Mouse (Mus musculus) urinary bladder, postnatal 4 days (tissue): ENCODE measurements around the gene 1700025C18Rik.

ENCODE experiments used
- DNase-seq, 2 experiments: peaks; one replicate each; pipeline ENCODE4 v3.0.0; 2021 to 2022; ENCODE audit warnings: low spot score in 2 of 2

The 1700025C18Rik gene

GRCm38 (mm10) chr2:165078045-165078444 is 12.5 kb downstream of the 1700025C18Rik start:
- no peak for DNase-seq

GRCm38 (mm10) chr2:165077055-165077454 is 13.5 kb downstream of the 1700025C18Rik start:
- DNase-seq = no peak

- peak; percentile 56 to 81 for DNase-seq
Measured at GRCm38 (mm10) chr2:165074937-165075336, 15.6 kb downstream of the 1700025C18Rik start.

- no peak for DNase-seq
Measured at GRCm38 (mm10) chr2:165074081-165074884, 16.3 kb downstream of the 1700025C18Rik start.

- DNase-seq = no peak
Measured at GRCm38 (mm10) chr2:165073381-165073781, 17.2 kb downstream of the 1700025C18Rik start.

- DNase-seq = peak; percentile 37 to 76
Measured at GRCm38 (mm10) chr2:165070096-165070816, 20.3 kb downstream of the 1700025C18Rik start.

GRCm38 (mm10) chr2:165068806-165069205 is 21.7 kb downstream of the 1700025C18Rik start:
- DNase-seq = no peak

- DNase-seq = no peak
Measured at GRCm38 (mm10) chr2:165064489-165064888, 26.1 kb downstream of the 1700025C18Rik start.

GRCm38 (mm10) chr2:165061638-165062433 is 28.7 kb downstream of the 1700025C18Rik start:
- no peak for DNase-seq

GRCm38 (mm10) chr2:165059961-165060360 is 30.6 kb downstream of the 1700025C18Rik start:
- no peak for DNase-seq

- DNase-seq = no peak
Measured at GRCm38 (mm10) chr2:165056377-165057085, 34.0 kb downstream of the 1700025C18Rik start.

- no peak for DNase-seq
Measured at GRCm38 (mm10) chr2:165055905-165056304, 34.6 kb downstream of the 1700025C18Rik start.

GRCm38 (mm10) chr2:165054888-165055852 is 35.4 kb downstream of the 1700025C18Rik start, which contains the start of gene Cd40:
Gene Cd40, plus strand, starts transcription at chr2:165055627.
- peak in 1 of 2 experiments; percentile 48 for DNase-seq

- no peak for DNase-seq
Measured at GRCm38 (mm10) chr2:165051566-165051965, 39.0 kb downstream of the 1700025C18Rik start.

GRCm38 (mm10) chr2:165050826-165051548 is 39.6 kb downstream of the 1700025C18Rik start:
- no peak for DNase-seq

- DNase-seq = no peak
Measured at GRCm38 (mm10) chr2:165049044-165049443, 41.5 kb downstream of the 1700025C18Rik start.

- DNase-seq = no peak
Measured at GRCm38 (mm10) chr2:165043729-165044128, 46.8 kb downstream of the 1700025C18Rik start.

GRCm38 (mm10) chr2:165043090-165043636 is 47.4 kb downstream of the 1700025C18Rik start:
- no peak for DNase-seq

- no peak for DNase-seq
Measured at GRCm38 (mm10) chr2:165042126-165042525, 48.4 kb downstream of the 1700025C18Rik start.
